Mouse (Mus musculus): Measurements from ENCODE around the gene Zbtb3. TPM values are rescaled to one million over a fixed set of nuclear protein-coding genes. Genes with fewer than 3 reads are reported as not detected.

Gene Zbtb3
- polyA plus RNA-seq, 1 experiment from 2014 or later, result 5.5 TPM

DNA sequence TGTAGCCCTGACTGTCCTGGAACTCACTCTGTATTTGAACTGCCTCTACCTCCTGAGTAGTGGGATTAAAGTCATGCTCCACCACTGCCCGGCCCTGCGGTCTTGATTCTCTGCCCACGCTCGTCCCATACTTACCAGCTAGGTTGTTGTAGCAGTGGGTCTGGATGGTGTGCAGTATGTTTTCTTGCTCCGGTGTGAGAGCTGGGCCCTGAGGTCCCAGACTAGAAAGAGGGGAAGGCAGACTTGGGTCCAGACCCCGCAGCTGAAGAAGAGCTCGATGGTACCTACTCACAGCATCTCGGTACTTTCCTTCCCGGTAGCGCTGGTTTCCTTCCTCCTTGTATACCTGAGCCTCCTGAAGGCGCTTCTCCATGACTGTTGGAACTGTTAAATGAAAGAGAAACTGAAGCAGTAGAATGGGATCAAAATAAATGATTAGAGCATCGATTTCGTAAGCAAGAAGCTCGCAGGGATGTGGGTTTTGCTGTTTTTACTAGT is 16.0 kb downstream of the Zbtb3 start:
- ATAC-seq (ENCODE audit: low read depth) (no peak), DNase-seq (ENCODE audit: low spot score) (no peak)
- Histone ChIP-seq H3K36me3 (ENCODE audit: control insufficient read depth, insufficient read depth, low read length) (peaks cover 44% of the 10 kb centered on the region), H3K4me3 (ENCODE audit: low read depth, low read length) (peak overlapping the region; percentile 97), H3K27ac (replicated peaks; ENCODE audit: low read depth, low read length) (peak overlapping the region; percentile 99), H3K4me2 (ENCODE audit: low read depth, low read length) (peak overlapping the region; percentile 92), H3K4me1 (ENCODE audit: control insufficient read depth, insufficient read depth, low read length) (peaks cover 26% of the 10 kb centered on the region), H3K27me3 (replicated peaks; ENCODE audit: control insufficient read depth, insufficient read depth, low read length) (no peaks in the 10 kb centered on the region), H3K9me3 (ENCODE audit: control insufficient read depth, low read length) (no peaks in the 10 kb centered on the region), H3K9ac (ENCODE audit: low read depth, low read length) (peak overlapping the region; percentile 96)
- WGBS, result 21% methylated on average over 14 of the region's 14 CpGs

GRCm38 (mm10) chr19:8818801-8819595 is 16.6 kb downstream of the Zbtb3 start, which contains the start of gene Ttc9c:
Ttc9c (minus strand) TSS chr19:8819333.
- Histone ChIP-seq H3K4me1 (ENCODE audit: control insufficient read depth, insufficient read depth, low read length) (peaks cover 26% of the 10 kb centered on the region), H3K36me3 (ENCODE audit: control insufficient read depth, insufficient read depth, low read length) (peaks cover 44% of the 10 kb centered on the region), H3K9me3 (ENCODE audit: control insufficient read depth, low read length) (no peaks in the 10 kb centered on the region), H3K4me3 (ENCODE audit: low read depth, low read length) (peak within 1 kb of the TSS; percentile 97), H3K9ac (ENCODE audit: low read depth, low read length) (peak within 1 kb of the TSS; percentile 96), H3K27me3 (replicated peaks; ENCODE audit: control insufficient read depth, insufficient read depth, low read length) (no peaks in the 10 kb centered on the region), H3K4me2 (ENCODE audit: low read depth, low read length) (peak within 1 kb of the TSS; percentile 92), H3K27ac (replicated peaks; ENCODE audit: low read depth, low read length) (peak within 1 kb of the TSS; percentile 99)
- WGBS, result under 1% methylated on average over 33 of the region's 33 CpGs
- DNase-seq (ENCODE audit: low spot score), result peak; percentile 100
- peak; percentile 93 for ATAC-seq (ENCODE audit: low read depth)

- under 1% methylated on average over 63 of the region's 83 CpGs for WGBS
- H3K27ac ChIP-seq (replicated peaks; ENCODE audit: low read depth, low read length), result peak within 1 kb of the TSS; percentile 99
- peak within 1 kb of the TSS; percentile 92 for H3K4me2 ChIP-seq (ENCODE audit: low read depth, low read length)
- peak within 1 kb of the TSS; percentile 96 for H3K9ac ChIP-seq (ENCODE audit: low read depth, low read length)
- no peaks in the 10 kb centered on the region for H3K27me3 ChIP-seq (replicated peaks; ENCODE audit: control insufficient read depth, insufficient read depth, low read length)
- peak; percentile 96 for ATAC-seq (ENCODE audit: low read depth)
- peaks cover 26% of the 10 kb centered on the region for H3K4me1 ChIP-seq (ENCODE audit: control insufficient read depth, insufficient read depth, low read length)
- peak within 1 kb of the TSS; percentile 97 for H3K4me3 ChIP-seq (ENCODE audit: low read depth, low read length)
- H3K36me3 ChIP-seq (ENCODE audit: control insufficient read depth, insufficient read depth, low read length), result peaks cover 44% of the 10 kb centered on the region
- peak; percentile 100 for DNase-seq (ENCODE audit: low spot score)
- no peaks in the 10 kb centered on the region for H3K9me3 ChIP-seq (ENCODE audit: control insufficient read depth, low read length)
Measured at GRCm38 (mm10) chr19:8819596-8820423, 17.5 kb downstream of the Zbtb3 start, which contains the start of gene Hnrnpul2. Hnrnpul2 (plus strand) TSS chr19:8820010.

- Histone ChIP-seq H3K36me3 (ENCODE audit: control insufficient read depth, insufficient read depth, low read length) (peaks cover 44% of the 10 kb centered on the region), H3K27ac (replicated peaks; ENCODE audit: low read depth, low read length) (peak overlapping the region; percentile 99), H3K9ac (ENCODE audit: low read depth, low read length) (peak overlapping the region; percentile 96), H3K4me1 (ENCODE audit: control insufficient read depth, insufficient read depth, low read length) (peaks cover 26% of the 10 kb centered on the region), H3K4me2 (ENCODE audit: low read depth, low read length) (peak overlapping the region; percentile 92), H3K27me3 (replicated peaks; ENCODE audit: control insufficient read depth, insufficient read depth, low read length) (no peaks in the 10 kb centered on the region), H3K9me3 (ENCODE audit: control insufficient read depth, low read length) (no peaks in the 10 kb centered on the region), H3K4me3 (ENCODE audit: low read depth, low read length) (peak overlapping the region; percentile 97)
- no peak for DNase-seq (ENCODE audit: low spot score)
- ATAC-seq (ENCODE audit: low read depth), result peak; percentile 1; the same call in 1 of the 2 replicates
- under 1% methylated on average over 38 of the region's 48 CpGs for WGBS
Measured at GRCm38 (mm10) chr19:8820424-8820956, 18.1 kb downstream of the Zbtb3 start.

GRCm38 (mm10) chr19:8821146-8821545 is 18.8 kb downstream of the Zbtb3 start:
- ATAC-seq (ENCODE audit: low read depth) (no peak), DNase-seq (ENCODE audit: low spot score) (no peak)
- H3K36me3 ChIP-seq (ENCODE audit: control insufficient read depth, insufficient read depth, low read length), result peaks cover 44% of the 10 kb centered on the region
- H3K27ac ChIP-seq (replicated peaks; ENCODE audit: low read depth, low read length), result peak overlapping the region; percentile 99; the same call in 1 of the 2 replicates
- H3K4me2 ChIP-seq (ENCODE audit: low read depth, low read length), result peak overlapping the region; percentile 92
- peaks cover 26% of the 10 kb centered on the region for H3K4me1 ChIP-seq (ENCODE audit: control insufficient read depth, insufficient read depth, low read length)
- H3K27me3 ChIP-seq (replicated peaks; ENCODE audit: control insufficient read depth, insufficient read depth, low read length), result no peaks in the 10 kb centered on the region
- H3K9ac ChIP-seq (ENCODE audit: low read depth, low read length), result peak overlapping the region; percentile 96
- H3K4me3 ChIP-seq (ENCODE audit: low read depth, low read length), result peak overlapping the region; percentile 97
- H3K9me3 ChIP-seq (ENCODE audit: control insufficient read depth, low read length), result no peaks in the 10 kb centered on the region
- WGBS, result under 1% methylated on average over 7 of the region's 7 CpGs

DNA sequence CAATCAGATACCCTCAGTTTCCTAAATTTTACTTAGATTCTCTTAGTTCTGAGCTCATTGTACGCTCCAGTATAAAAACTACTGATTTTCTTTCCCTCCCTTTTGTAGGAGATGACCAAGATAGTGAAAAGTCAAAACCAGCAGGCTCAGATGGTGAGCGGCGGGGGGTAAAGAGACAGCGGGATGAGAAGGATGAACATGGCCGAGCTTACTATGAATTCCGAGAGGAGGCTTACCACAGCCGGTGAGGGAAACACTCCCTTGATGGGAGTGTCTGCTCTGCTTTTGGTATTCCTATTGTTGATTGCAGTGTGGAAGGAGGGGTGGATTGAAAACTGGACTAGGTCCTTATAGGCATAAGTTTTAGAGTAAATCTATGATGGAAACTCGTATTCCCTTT is 20.3 kb downstream of the Zbtb3 start:
- ATAC-seq (ENCODE audit: low read depth) (no peak), DNase-seq (ENCODE audit: low spot score) (no peak)
- Histone ChIP-seq H3K9ac (ENCODE audit: low read depth, low read length) (0 out of 2 replicates have a peak overlapping the region, but pooled peaks have one; percentile 96), H3K4me2 (ENCODE audit: low read depth, low read length) (peak overlapping the region; percentile 92), H3K27ac (replicated peaks; ENCODE audit: low read depth, low read length) (no peak overlapping the region), H3K4me3 (ENCODE audit: low read depth, low read length) (peak overlapping the region; percentile 97), H3K36me3 (ENCODE audit: control insufficient read depth, insufficient read depth, low read length) (peaks cover 51% of the 10 kb centered on the region), H3K27me3 (replicated peaks; ENCODE audit: control insufficient read depth, insufficient read depth, low read length) (no peaks in the 10 kb centered on the region), H3K4me1 (ENCODE audit: control insufficient read depth, insufficient read depth, low read length) (peaks cover 16% of the 10 kb centered on the region), H3K9me3 (ENCODE audit: control insufficient read depth, low read length) (no peaks in the 10 kb centered on the region)
- WGBS, result 76% methylated on average over 8 of the region's 8 CpGs

DNA sequence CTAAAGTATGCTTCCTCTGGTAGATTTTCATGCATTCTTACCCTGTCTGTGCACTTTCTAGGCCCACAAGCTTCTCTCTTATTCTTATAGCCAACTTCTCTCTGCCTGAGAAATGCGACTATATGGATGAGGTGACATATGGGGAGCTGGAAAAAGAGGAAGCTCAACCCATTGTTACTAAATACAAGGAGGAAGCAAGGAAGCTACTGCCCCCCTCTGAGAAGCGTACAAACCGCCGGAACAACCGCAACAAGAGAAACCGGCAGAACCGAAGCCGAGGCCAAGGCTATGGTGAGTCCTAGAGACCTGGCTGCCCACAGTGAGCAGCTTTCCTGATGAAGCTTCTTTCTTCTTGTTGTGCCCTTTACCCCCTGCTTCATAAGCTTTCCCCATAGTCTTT is 27.3 kb downstream of the Zbtb3 start, which contains the start of gene AC129217.1:
TSS of gene AC129217.1 (plus strand) at position 114 of the 400 bp plus-strand sequence.
- H3K4me2 ChIP-seq (ENCODE audit: low read depth, low read length), result no peak within 1 kb of the TSS
- no peak for DNase-seq (ENCODE audit: low spot score)
- no peak within 1 kb of the TSS for H3K4me3 ChIP-seq (ENCODE audit: low read depth, low read length)
- no peaks in the 10 kb centered on the region for H3K9me3 ChIP-seq (ENCODE audit: control insufficient read depth, low read length)
- H3K36me3 ChIP-seq (ENCODE audit: control insufficient read depth, insufficient read depth, low read length), result peaks cover 100% of the 10 kb centered on the region
- H3K9ac ChIP-seq (ENCODE audit: low read depth, low read length), result no peak within 1 kb of the TSS
- H3K27ac ChIP-seq (replicated peaks; ENCODE audit: low read depth, low read length), result no peak within 1 kb of the TSS
- 91% methylated on average over 8 of the region's 8 CpGs for WGBS
- ATAC-seq (ENCODE audit: low read depth), result no peak
- H3K4me1 ChIP-seq (ENCODE audit: control insufficient read depth, insufficient read depth, low read length), result no peaks in the 10 kb centered on the region
- no peaks in the 10 kb centered on the region for H3K27me3 ChIP-seq (replicated peaks; ENCODE audit: control insufficient read depth, insufficient read depth, low read length)

DNA sequence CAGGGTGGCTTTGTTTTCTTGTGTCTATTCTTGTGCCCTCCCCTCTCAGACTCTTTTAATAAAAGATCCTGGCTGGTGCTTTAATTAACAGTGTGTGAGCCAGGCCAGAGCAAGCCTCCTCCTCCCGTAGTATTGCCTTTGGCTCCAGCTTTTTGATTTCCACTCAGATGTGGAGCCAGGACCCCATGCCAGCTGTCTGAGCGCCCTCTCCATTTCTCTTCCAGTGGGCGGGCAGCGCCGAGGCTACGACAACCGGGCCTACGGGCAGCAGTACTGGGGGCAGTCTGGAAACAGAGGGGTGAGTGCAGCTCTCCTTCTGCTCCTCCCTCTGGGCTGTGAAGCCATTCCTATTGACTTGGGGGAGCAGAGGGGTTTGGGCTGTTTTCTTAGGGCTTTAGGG is 28.3 kb downstream of the Zbtb3 start:
- WGBS, result 95% methylated on average over 8 of the region's 8 CpGs
- no peaks in the 10 kb centered on the region for H3K27me3 ChIP-seq (replicated peaks; ENCODE audit: control insufficient read depth, insufficient read depth, low read length)
- no peaks in the 10 kb centered on the region for H3K9me3 ChIP-seq (ENCODE audit: control insufficient read depth, low read length)
- ATAC-seq (ENCODE audit: low read depth), result no peak
- DNase-seq (ENCODE audit: low spot score), result no peak
- H3K4me2 ChIP-seq (ENCODE audit: low read depth, low read length), result no peak overlapping the region
- H3K4me3 ChIP-seq (ENCODE audit: low read depth, low read length), result no peak overlapping the region
- no peak overlapping the region for H3K9ac ChIP-seq (ENCODE audit: low read depth, low read length)
- no peaks in the 10 kb centered on the region for H3K4me1 ChIP-seq (ENCODE audit: control insufficient read depth, insufficient read depth, low read length)
- H3K36me3 ChIP-seq (ENCODE audit: control insufficient read depth, insufficient read depth, low read length), result peaks cover 97% of the 10 kb centered on the region
- H3K27ac ChIP-seq (replicated peaks; ENCODE audit: low read depth, low read length), result no peak overlapping the region

Data from embryonic facial prominence, embryonic 14.5 days (tissue).